Mouse (Mus musculus) gastrocnemius, adult 2 months (tissue): ENCODE data around the gene Smg7. TPM values are rescaled to one million over a fixed set of nuclear protein-coding genes. Genes with fewer than 3 reads are reported as not detected.

ENCODE experiments used
- DNase-seq: peaks from one replicate; pipeline ENCODE4 v3.0.0; 2022
- H3K27ac ChIP-seq: fragments of 200-600 bp; 2 replicates; pipeline ENCODE4 v1.8.1; 2022; ENCODE audit warnings: mild to moderate bottlenecking
- H3K4me3 ChIP-seq: fragments of 200-600 bp; 2 replicates; pipeline ENCODE4 v1.8.1; 2022; ENCODE audit warnings: mild to moderate bottlenecking, moderate library complexity
- CTCF ChIP-seq: fragments of 200-600 bp; IDR thresholded peaks from 2 replicates; pipeline ENCODE4 v1.8.1; 2022; ENCODE audit warnings: antibody characterized with exemption, mild to moderate bottlenecking, moderate library complexity
- intact Hi-C: fragments of 180-260 bp; cut with DNase I; formaldehyde crosslinking; loops from one replicate; pipeline ENCODE4 v1.15.1; 2025
- long read RNA-seq, 2 experiments: library from polyadenylated mRNA; stranded (forward); transcript quantifications; one replicate each; pipeline ENCODE4 v2.0.0; 2021
- total RNA-seq, 2 experiments: library from RNA; stranded (reverse); gene quantifications; 2 replicates each; pipeline ENCODE4 v1.2.3; 2021

Smg7 gene
- total RNA-seq = 10 to 100 TPM; 38.7 to 40.4 TPM
- long read RNA-seq, experiment 1, full-length matches to known transcripts = 4 of 27 reads
- long read RNA-seq, experiment 1, partial matches to known transcripts = 5 of 27 reads
- long read RNA-seq, experiment 1, other reads (novel, unspliced or antisense) = 18 of 27 reads
- long read RNA-seq, experiment 2, full-length matches to known transcripts = 5 of 14 reads
- long read RNA-seq, experiment 2, partial matches to known transcripts = 1 of 14 reads
- long read RNA-seq, experiment 2, other reads (novel, unspliced or antisense) = 8 of 14 reads

DNA sequence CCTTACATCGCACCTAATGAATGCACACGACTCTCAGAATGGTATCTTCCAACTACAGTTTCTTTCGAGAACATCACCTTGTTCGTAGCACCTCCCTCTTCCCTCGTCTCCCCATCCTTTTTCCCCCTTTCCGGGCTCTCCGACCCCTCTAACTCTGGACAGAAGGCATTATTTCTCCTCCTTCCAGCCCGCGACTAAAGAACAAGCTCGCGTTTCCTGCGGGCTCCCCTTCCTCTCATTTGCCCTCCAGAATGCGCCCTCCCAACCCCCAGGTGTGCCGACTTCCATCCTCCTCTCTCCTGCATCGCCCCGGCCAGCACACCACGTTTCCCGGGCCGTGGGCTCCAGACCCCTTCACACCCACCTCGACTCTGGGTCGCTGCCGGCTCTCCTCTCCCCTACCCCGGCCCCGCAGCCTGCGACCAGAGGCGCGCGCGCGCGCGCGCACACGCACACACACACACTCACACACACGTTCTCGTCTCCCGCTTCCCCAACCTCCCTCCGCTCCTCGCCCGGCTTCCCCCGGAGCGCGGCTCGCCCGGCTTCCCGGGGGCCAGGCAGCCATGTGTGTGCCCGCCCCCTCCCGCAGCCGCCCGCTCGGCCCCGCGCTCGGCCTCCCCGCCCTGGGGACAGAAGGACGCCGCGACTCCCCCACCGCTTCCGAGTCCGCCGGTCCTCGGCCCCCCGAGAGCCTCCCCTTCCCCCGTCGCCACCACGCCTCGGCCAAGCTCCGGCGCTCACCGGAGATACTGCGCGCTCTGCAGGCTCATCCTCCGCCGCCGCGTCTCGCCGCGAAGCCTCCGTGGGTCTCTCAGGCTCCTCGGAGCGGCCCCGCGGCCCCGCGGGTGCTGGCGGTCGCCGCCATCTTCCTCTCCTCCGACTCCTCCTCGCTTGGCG is at the start of gene Smg7:
Smg7 (minus strand) TSS at position 882 of the 900 bp plus-strand sequence.
- TF ChIP-seq CTCF = no peak
- H3K4me3 ChIP-seq = peak within 1 kb of the TSS; percentile 96
- no peak for DNase-seq
- intact Hi-C loops = loop anchor here (2.0 to 5.0 kb wide), 2 partner anchors 111 to 135 kb away; partner anchors contain the start of genes Arpc5 and Rgl1
- H3K27ac ChIP-seq = peak within 1 kb of the TSS; percentile 100

DNA sequence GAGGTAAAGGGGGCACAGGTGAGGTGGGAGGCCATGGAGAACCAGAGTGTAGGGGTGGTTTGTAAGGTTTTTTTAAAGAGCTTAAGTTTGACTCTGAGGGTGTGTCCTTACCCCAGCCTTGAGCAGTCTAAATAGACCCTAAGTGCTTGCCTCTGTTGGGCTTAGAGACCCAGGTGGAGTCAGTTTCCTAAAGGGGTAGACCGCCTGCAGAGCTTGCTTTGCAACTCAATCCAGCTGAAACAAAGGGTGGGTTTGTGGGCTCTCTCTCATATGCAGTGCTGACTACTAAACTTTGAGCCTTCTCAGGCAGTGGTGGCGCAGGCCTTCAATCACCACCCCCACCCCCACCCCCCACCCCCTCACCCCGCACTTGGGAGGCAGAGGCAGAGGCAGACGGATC is 40.5 kb upstream of the Smg7 start:
- no peak for TF ChIP-seq CTCF
- Histone ChIP-seq H3K4me3 (no peak overlapping the region), H3K27ac (no peak overlapping the region)
- DNase-seq = no peak
- intact Hi-C loops = no loop called here

DNA sequence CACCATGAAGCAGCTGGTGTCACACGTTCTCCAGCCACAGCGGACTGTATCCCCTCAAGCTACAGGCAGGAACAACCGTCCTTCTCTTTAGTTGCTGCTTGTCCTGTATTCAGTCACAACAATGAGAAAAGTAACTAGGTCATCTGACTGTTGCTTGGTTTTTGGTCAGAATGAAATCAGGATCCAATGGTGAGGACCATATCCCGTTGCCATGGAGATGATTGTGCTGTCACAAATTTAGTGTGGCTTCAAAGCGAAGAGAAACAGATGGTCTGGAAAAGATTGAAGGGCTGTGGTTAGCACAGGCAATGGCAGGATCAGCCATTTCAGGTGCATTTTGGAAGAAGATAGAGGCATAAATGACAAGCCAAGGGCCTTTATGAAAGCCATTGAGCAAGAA is 33.9 kb upstream of the Smg7 start:
- no peak overlapping the region for H3K27ac ChIP-seq
- no peak overlapping the region for H3K4me3 ChIP-seq
- intact Hi-C loops = no loop called here
- no peak for TF ChIP-seq CTCF
- DNase-seq = no peak

DNA sequence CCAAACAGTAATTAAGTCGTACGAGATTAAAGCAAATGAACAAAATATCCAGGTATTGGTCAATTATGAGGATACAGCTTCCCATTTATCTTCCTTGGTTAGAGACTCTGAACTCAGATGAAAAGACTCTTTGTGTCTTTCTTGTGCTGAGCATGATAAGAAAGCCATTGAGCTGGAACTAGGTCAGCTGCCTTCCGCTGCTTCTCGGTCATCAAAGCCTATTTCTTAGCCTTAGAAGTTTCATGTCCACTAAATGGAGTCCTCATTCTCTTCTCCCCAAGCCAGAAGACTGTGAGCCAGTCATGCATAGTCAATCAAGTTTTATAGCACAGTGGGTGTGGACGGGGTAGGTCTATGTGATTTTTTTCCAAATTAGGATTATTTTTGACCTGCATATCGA is 33.0 kb upstream of the Smg7 start:
- Histone ChIP-seq H3K27ac (no peak overlapping the region), H3K4me3 (no peak overlapping the region)
- no peak for TF ChIP-seq CTCF
- intact Hi-C loops = no loop called here
- DNase-seq = no peak

DNA sequence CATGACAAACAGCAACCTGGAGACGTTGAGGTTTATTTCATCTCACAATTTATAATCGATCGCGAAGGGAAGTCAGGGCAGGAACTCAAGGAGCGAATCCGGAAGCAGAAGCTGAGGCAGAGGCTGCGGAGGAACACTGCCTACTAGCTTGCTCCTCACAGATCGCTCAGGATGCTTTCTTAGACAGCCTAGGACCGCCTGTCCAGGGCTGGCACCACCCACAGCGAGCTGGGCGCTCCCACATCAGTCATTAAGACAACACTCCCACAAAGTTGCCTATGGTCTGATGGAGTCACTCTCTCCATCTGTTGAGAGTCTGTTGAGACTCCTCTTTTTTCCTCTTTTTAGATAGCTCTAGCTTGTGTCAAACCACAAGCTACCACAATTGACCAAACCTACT is 31.5 kb upstream of the Smg7 start:
- no peak for DNase-seq
- H3K27ac ChIP-seq = no peak overlapping the region
- no peak overlapping the region for H3K4me3 ChIP-seq
- intact Hi-C loops = no loop called here
- no peak for TF ChIP-seq CTCF

DNA sequence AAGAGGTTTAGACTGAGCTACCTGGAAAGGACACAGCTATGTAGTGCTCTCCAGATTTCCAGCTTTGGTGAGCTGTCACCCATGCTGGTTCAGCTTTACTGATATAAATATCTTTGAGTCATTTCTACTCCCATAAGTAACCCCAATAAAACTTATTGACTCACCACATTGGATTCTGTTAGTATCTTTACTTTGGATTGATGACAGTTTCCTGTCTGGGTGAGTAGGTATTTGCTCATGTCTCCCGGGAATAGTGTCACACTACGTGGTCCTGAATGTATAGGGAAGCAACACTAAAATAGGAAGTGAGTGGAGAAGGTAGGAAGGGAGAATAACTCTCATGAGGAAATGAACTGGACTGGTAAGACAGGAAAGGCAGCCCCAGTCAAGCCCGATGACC is 19.3 kb upstream of the Smg7 start:
- DNase-seq = no peak
- no peak overlapping the region for H3K4me3 ChIP-seq
- intact Hi-C loops = no loop called here
- no peak overlapping the region for H3K27ac ChIP-seq
- TF ChIP-seq CTCF = no peak

DNA sequence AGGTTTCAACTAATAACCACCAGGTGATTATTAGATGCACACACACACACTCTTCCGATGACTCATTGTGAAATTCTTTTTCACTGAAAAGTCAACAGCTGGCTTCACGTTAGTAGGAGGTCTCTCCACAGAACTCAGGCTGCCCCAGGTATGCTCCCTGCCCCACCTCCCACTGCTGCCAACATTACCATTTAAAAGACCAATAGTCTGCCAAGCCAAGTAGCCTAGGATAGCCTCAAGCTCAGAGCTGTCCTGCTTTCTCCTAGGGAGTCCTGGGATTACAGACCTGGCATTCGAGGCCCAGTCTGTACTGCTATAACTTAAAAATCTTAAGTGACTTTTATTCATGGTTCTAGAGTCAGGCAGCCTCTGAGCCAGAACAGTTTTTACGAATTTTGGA is 15.2 kb upstream of the Smg7 start:
- DNase-seq = no peak
- no peak overlapping the region for H3K4me3 ChIP-seq
- H3K27ac ChIP-seq = no peak overlapping the region
- intact Hi-C loops = no loop called here
- no peak for TF ChIP-seq CTCF

DNA sequence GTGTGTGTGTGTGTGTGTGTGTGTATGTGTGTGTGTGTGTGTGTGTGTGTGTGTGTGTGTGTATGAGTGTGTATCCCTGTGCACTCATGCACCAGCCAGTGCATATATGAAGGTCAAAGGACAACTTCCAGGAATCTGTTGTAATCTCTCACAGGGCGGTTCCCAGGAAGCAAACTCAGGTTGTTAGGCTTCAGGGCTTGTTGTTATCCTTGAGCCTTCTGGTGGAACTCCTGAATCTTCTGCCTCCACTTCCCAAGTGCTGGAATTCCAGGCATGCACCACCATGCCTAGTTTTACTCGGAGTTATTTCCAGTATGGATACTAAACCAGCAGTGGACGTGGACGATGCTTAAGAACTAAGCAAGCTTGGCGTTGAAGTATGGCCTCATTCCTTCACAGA is 14.5 kb upstream of the Smg7 start:
- H3K4me3 ChIP-seq = no peak overlapping the region
- no peak for DNase-seq
- no peak overlapping the region for H3K27ac ChIP-seq
- no peak for TF ChIP-seq CTCF
- intact Hi-C loops = no loop called here

DNA sequence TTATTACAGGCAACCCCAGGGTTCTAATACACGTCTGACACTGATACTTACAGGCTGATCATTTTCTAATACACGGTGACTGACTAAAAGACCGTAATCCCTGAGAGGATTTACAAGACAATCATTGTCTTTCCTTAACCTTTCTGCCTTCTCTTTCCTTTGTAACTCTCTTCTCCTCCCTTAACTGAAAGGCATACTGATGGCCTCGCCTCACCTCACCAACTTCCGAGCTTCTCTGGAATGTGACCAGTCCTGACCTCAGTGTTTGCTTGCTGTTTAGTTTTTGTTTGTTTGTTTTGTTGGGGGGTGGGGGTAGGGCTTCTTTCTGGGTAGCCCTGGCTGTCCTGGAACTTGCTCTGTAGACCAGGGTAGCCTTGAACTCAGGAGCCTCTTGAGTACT is 13.3 kb upstream of the Smg7 start:
- intact Hi-C loops = no loop called here
- no peak for DNase-seq
- Histone ChIP-seq H3K27ac (no peak overlapping the region), H3K4me3 (no peak overlapping the region)
- TF ChIP-seq CTCF = no peak

DNA sequence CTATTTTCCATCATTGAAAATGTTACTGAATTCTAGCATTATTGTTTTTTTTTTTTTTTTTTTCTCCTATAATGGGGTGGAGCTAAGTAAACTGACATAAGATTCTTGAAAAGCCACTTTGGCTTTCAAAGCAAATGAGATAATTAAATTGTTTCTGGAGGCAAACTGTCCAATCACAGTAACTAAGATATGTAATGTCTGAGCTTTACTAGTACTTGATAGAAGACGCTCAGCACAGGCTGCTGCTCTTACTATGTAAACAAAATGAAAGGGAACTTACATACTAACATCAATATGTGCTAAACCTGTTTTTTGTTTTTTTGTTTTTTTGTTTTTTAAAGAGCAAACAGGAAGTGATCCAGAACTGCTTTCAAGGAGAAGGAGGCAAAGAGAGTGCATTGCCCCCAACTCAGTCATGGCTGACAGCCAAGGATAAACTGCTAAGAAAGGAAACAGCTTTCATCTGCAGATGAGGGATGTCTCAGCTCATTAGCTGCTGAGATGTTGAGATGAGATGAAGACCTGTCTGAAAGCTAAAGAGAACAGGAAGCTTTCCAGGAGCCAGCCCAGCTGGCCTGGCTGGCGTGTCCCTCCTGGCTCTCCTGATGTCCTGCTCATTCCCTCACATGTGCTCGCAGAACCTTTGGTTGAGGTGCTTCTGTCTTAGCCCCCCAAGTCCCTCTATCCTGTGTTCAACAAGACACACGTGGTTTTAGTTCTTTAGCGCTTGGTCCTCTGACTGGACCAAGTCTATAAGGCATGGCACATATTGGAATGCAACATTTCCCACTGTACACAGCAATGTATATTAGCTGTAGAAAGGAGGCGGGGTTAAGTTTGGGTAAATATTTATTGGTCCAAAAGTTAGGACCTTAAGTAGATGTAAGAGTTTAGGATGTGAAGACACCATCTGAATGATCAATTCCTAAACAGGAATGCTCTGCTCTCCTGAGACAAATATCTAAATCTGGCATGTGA is 11.3 kb upstream of the Smg7 start:
- no peak for DNase-seq
- H3K27ac ChIP-seq = no peak overlapping the region
- no peak overlapping the region for H3K4me3 ChIP-seq
- no peak for TF ChIP-seq CTCF
- intact Hi-C loops = no loop called here

DNA sequence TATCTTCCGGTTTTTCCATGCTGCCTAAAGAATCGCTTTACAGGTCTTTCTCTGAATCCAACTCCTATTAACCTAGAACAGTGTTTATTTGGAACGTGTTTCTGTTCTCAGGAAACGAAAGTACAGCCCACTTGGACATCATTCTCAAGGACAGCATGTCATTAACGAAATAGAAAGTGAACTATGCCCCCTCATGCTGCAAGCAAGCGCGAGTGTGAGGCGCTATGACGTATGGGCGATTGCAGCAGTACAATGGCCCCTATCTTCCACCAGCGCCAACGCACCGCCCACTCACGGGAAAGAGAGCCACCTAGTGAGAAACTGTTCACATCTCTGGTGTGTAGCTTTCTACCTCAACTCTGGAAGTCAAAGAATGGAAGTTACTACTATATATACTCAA is 2.0 kb upstream of the Smg7 start:
- intact Hi-C loops = loop anchor here (5.0 kb wide), 1 partner anchor 137 kb away; the partner anchor contains the start of genes Arpc5 and Rgl1
- DNase-seq = peak; percentile 89
- TF ChIP-seq CTCF = peak; percentile 79
- Histone ChIP-seq H3K27ac (peak overlapping the region; percentile 100), H3K4me3 (peak overlapping the region; percentile 96)

DNA sequence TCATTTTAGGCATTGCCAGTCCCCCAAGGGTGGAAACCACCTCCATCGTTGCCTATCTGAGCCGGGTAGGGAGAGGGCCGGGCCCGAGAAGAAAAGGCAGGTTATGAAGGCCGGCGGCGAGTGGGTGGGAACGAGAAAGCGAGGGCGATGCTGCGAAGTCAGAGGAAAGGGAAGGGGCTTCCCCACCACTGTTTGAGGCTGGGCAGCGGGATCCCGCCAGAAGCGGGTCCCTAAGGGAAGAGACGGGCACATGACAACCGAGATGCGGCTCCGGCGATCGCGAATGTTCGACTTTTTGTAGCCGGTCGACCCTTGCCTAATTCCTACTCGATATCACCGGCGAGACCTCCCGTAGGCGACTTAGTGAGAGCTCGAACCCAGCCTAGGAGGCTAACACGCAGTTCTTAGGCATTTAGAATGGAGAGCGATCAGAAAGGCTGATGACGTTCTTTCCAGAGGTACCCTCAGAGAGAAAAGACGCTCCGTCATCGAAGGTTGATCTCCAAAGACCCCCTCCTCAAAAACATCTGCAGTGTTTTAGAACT is 1.2 kb upstream of the Smg7 start:
- no peak for TF ChIP-seq CTCF
- DNase-seq = peak; percentile 52
- peak overlapping the region; percentile 96 for H3K4me3 ChIP-seq

More for the DNA sequence above, 1.2 kb upstream of the Smg7 start:
- intact Hi-C loops = loop anchor here (2.0 to 5.0 kb wide), 2 partner anchors 113 to 136 kb away; partner anchors contain the start of genes Arpc5 and Rgl1
- peak overlapping the region; percentile 100 for H3K27ac ChIP-seq
